Mouse (Mus musculus) cerebellum, adult 8-10 months (tissue): Measurements from ENCODE around the gene Melk.

Experiments used
- DNase-seq: peaks from one replicate; pipeline ENCODE4 v3.0.0; 2022

The Melk gene

GRCm38 (mm10) chr4:44335006-44335405 is 34.3 kb downstream of the Melk start:
- no peak for DNase-seq

GRCm38 (mm10) chr4:44361670-44362069 is 61.0 kb downstream of the Melk start:
- no peak for DNase-seq

DNA sequence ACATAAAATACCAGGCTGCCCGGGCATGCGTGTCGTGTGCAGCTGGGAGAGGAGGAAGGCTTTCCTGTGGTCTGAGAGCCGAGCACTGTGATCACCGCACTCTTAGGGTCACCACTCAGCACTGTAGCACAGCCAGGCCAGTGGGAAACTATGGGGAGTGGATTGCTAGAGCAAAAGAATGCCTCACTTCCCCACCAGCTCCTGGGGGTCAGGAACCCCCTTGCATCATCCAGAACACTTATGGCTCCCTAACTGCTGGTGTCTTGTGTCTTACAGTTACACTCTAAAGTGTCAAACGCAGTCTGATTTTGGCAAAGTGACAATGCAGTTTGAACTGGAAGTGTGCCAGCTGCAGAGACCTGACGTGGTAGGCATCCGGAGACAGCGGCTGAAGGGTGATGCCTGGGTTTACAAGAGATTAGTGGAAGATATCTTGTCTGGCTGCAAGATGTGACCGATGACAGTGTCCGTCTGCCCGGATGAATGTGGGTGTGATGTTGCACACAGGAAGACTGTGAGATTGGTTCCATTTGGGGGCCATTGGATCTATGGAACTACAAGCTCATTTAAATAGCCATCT is 62.8 kb downstream of the Melk start:
- DNase-seq = no peak

DNA sequence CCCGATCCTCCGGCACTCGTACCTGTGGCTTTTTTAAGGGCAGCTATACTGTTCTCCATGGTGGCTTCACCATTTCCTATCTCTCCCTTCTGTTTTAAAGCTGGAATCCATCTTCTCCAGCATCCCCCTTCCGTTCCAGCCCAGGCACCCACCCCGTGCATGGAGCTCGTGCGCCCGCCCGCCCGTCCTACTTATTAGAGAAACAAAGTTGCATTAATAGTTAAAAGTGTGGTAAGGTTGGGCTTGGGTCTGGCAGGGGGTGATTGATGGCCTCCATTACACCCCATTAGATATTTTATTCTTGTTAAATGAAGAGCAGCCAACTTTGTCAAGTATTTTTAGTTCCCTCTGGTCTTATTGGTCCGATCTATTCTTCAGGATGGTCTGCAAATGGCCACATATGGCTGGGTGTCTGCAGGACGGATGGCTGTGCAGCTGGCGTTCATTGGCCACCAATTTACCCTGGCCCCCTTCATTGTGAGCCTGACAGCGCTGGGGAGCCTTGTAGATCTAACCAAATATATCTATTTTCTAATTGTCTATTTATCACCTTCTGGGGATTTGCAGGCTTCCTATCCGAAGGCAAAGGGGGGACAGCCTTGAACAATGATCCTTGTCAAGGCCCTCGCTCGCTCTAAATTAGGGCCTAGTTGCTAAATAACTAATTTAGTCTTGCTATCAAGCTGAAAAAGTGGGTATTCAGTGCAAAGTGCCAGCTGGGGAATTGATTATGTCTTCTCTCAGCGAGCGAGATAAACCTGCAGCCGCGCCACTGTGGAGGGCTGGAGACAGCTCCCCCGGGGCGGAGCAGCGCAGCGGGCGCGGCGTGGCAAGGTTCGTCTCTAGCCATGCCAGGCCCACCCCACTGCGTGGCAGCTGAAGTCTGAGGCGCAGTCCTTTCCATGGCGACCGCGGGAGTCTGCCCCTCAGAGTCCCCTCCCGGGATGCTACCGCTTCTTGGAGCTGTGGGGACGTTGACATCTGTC is 91.8 kb downstream of the Melk start:
- DNase-seq = no peak

DNA sequence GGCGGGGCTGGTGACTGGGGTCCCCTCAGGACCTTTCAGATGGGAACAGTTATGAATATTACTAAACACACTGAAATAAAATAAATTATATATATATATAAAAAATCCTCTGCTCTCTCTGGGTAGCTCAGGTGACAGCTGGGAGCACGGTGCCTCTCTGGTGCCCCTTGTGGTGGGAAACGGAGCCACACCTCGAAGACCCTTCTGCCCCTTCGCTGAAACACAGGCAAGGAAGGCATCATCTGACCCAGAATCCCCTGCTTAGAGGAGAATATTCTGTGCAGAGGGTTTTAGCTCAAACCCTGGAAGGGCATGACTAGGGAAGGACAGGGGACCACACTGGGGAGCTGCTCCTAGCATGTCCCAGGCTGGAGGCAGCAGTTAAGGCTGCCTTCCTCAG is 101.9 kb downstream of the Melk start:
- peak; percentile 4 for DNase-seq

DNA sequence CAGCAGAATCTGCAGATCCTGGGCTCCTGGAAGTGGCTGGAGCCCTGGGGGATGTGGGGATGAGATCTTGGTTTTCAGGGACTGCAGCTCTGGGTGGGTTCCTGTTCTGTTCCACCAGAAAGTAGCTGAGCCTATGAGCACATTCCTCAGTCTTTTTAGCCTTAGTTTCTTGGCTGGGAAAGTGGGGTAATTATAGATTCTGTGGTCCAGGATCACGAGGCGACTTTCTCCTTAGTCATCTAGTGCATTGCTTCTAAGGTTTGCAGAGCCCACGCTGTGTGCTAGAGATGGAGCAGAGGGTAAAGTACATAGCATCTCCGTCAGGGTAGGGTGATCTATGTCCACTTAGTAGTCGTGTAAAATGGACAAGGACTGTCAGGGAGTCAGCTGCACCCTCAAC is 103.8 kb downstream of the Melk start:
- DNase-seq = no peak
